Mouse (Mus musculus) v-Abl transformed pro-B cells (cell line): ENCODE results near the gene Tnrc6c.

Experiments
- in situ Hi-C, 2 experiments: fragments of 400-800 bp; cut with MboI; formaldehyde crosslinking; loops; one replicate each; pipeline ENCODE4 v1.15.1; 2025; ENCODE audit not compliant: unreplicated experiment in 2 of 2

The Tnrc6c gene

GRCm38 (mm10) chr11:117761801-117762200 lies 107.7 kb downstream of the Tnrc6c start:
- in situ Hi-C loops, result no loop called here

DNA sequence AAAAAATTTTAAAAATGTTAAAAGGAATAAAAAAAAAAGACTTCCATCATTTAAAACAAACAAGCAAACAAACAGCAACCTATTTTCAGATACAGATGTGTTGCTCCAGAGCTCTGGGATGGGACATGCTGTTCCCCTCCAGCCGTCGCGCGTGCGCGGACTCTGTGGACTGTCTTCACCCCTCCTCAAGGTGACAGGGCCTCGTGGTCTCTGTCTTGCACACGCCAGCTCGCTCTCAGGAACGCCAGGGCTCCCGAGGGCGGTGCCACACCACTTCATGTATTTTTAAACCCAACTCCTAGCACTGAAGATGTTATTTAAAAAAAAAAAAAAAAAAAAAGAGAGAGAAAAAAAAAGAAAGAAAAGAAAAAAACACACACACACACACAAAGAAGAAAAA lies 108.2 kb downstream of the Tnrc6c start:
- in situ Hi-C loops, result no loop called here

DNA sequence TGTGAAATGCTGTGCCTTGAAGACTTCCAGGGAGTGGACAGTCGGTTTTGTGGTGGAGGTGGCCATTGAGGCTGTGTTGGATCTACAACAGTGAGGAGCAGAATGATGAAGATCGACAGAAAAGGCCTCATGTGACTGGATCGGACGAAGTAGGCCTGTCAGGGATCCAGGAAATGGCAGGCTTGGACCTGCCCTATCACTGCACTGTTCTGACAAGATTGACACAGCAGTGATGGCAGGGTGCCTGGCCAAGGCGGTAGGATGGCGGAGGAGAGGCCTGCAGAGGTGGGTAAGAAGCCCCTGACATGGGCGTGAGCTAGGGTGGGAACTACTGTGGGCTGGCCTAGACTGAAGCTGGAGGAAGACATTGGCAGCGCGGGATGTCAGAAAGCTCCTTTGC lies 110.2 kb downstream of the Tnrc6c start:
- in situ Hi-C loops, result no loop called here

DNA sequence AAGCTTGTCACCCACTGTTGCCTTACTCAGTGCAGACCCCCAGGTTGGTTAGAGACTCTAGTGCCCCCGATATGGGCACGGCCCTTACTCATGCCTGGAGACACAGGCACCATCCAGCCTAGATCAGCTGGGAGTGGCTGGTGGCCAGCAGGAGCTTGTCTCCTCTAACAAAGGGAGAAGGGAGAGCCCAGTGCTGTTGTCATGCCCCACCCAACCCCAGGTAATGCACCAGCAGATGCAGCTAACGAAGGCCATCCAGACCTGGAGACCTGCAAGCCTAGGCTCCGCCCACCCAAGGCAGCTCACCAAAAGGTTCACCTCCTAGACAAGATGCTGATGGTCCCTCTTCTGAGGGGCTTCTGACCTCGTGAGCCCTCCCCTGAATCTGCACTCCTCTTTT lies 111.3 kb downstream of the Tnrc6c start:
- in situ Hi-C loops, result no loop called here

- in situ Hi-C loops, result no loop called here
Measured at GRCm38 (mm10) chr11:117766275-117766674, 112.2 kb downstream of the Tnrc6c start.

DNA sequence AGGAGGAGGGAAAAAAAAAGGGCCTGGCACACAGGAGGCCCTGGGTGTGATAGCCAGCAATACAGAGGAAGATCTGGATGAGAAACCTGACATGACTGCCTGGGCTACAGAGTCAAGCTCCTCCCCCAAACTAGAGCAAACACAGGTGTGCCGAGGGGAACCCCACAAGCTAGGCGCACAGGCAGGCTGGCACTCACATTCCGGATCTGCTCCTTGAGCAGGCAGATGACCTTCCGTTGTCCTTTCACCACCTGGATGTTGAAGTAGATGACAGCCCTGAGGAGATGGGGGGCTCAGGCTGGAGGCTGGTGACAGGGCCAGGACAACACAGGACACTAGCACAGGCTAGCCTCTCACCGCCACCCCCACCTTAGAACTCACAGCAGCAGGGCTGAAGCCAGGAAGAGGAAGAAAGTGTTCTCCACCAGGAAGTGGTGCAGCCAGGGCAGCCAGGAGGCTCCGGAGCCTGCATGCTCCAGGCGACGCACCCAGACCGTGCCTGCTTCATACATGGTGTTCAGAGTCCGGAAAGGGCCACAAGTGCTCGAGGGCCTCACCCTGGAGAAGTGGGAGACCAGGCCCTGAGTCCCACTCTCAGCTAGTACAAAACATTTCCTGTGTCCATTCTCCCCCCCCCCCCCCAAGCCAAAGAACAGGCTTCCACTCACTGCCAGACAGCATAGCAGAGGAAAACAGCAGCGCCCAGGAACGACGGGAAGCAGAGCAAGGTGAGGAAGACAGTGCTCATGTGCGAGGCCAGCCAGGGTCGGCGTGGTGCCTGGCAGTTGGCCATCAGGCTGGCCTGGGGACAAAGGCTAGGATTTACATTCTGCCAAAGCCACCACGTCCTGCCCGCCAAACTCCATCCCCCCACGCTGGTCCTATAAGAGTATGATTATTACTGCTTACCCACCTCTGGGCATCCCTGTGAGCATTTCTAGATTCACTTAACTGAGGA lies 114.9 kb downstream of the Tnrc6c start:
- in situ Hi-C loops, result no loop called here

DNA sequence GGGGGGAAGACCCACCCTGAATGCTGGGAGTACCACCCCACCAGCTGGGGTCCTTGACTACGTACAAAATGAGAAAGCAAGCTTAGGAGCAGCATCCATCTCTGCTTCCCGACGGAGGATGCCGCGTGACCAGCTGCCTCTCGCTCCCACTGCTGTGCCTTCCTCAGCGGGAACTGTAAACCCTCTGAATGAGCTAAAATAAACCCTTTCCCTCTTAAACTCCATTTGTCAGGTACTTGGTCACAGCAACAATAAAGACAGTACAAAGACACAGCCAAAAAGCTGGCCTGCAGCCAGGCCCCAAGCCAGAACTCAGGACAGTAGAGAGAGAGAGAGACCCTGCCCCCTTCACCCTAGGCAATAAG lies 115.6 kb downstream of the Tnrc6c start:
- in situ Hi-C loops, result no loop called here

- in situ Hi-C loops, result no loop called here
Measured at GRCm38 (mm10) chr11:117770407-117770806, 116.3 kb downstream of the Tnrc6c start.

- in situ Hi-C loops, result no loop called here
Measured at GRCm38 (mm10) chr11:117772352-117772751, 118.3 kb downstream of the Tnrc6c start.

GRCm38 (mm10) chr11:117774925-117775324 lies 120.8 kb downstream of the Tnrc6c start:
- in situ Hi-C loops, result no loop called here

DNA sequence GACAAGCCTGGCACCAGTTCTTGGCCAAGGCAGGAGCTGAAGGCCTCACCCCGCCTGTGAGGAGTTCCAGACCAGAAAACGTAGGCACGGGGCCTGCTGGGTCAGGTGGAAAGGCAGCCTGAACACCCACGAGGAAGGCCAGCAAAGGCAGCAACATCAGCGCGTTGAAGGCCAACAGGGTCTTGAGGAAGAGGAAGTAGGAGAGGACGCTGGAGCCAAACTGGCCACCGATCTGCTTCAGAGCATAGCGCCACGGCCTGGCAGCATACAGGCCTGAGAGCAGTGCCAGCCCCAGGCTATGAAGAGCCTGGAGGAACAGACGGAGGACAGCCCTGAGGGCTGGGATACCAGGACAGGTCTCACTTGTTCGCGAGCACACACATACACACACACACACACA lies 121.5 kb downstream of the Tnrc6c start:
- in situ Hi-C loops, result no loop called here

DNA sequence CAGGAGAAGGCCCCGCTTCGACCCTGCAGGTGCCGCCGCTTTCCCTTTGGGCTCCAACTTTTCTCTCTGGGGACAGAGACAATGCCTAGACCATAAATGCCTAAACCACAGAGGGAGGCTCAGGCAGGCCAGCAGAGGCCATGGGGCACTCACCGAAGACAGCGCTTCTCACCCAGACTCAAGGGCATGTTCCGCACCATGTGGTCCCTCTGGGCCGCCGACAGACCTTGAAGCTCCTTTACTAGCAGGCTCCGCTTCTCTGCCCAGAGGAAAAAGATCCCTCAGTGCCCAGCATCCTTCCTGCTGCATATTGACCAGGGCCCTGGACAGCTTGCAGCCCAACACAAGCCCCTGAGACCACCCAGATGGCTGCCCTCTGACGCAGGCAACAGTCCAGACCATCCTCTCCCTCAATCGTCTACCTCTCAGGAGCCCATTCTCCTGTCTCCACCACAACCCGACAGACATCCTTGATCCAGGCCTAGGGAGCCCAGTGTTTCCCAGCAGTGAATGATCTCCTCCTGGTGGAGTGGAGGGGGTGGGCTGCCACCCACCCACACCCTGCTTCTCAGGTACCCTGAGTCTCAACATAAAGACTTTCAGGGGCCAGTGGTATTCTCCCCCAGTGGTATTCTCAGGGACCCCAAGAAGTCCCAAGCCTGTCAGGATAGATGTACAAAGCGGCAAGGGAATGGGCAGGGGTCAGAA lies 122.2 kb downstream of the Tnrc6c start:
- in situ Hi-C loops, result no loop called here

DNA sequence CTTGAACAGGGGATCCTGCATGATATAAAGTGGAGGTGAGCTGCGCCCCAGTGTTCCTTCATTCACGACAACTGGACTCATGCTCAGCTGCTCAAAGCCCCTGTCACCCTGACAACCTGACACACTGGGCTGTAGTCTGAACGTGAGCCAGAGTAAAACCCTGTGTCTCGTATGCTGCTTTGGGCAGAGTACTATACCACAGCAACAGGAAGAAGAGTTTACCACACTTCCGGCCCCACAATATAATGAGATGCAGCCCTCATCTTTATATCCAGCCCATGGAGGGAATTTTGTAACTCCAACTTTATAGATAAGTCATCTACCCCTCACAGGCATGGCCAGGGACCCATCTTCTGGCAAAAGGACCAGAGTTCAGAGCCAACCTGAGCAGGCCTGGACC lies 123.0 kb downstream of the Tnrc6c start:
- in situ Hi-C loops, result no loop called here

GRCm38 (mm10) chr11:117778031-117778430 lies 123.9 kb downstream of the Tnrc6c start:
- in situ Hi-C loops, result no loop called here

DNA sequence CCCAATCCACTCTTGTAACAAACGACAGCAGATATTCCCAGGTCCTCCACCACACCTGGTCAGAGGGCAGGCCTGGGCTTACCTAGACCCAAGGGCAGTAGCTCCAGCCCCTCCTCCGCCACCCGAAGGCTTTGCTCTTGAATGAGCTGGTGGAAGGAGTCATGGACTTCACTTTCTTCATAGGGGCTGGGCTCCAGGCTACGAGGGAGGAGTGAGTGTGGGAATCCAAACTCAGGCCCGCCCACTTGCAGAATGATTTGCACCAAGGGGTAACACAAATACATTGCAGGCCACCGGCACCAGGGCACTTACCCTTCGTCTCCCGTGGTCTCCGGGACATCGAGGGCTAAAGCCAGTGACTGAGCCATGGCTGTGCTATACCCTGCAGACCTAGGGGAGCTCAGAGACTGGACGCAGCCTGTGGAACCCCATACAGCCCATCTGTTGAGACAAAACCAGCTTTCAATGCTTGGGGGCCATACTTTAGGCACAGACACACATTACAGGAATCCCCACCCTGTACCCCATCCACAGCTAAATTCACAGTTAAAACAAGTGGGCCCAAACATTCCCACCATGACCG lies 124.9 kb downstream of the Tnrc6c start:
- in situ Hi-C loops, result no loop called here

DNA sequence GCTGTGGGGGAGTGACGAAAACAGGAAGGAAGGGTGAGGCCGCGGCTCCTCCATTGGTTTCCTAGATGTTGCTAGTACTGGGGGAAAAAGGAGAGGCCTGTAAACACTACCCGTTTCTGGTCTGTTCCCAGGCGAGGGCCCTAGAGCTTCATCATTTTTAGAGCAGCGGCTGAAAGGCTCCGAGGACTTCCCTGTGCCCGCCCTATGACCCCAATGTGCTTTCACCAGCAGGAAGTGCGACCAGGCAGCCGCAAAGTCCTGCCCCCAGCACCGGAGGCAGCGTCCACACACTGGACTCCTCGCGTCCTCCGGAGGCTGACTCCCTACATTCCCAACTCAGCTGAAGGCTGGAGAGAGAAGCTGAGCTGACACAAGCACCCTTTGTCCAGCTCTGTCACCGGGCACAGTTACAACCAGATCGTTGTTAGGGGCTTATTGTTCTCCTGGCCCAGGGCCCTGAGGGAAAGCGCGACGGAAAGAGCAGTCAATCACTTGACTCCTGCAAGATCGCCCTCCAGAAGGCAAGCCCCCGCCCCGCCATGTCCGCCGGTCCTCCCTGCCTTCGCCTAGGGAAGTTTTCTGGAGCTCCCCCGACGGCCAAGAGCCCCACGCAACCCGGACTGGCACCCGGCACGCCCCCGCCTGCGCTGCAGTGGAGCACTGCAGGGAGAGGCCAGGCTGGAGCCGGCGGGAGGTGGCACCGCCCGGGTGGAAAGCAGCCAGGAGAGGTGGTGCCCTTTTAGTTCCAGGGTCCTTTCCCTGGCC lies 125.5 kb downstream of the Tnrc6c start:
- in situ Hi-C loops, result no loop called here

DNA sequence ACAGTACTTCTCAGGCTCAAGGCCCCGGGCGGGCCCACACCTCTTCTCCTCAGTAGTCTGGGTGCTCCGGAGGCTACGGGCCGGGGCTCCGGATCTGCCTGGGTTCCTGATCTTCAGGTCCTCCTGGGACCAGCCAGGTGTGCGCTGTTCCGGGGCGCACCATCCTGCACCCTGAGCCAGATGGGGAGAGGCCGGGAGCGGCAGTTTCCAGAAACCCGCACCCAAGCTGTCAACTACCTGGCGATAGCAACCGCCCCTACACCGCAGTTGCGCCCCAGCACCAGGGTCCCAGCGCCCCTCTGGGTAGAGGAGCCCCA lies 126.1 kb downstream of the Tnrc6c start:
- in situ Hi-C loops, result no loop called here

DNA sequence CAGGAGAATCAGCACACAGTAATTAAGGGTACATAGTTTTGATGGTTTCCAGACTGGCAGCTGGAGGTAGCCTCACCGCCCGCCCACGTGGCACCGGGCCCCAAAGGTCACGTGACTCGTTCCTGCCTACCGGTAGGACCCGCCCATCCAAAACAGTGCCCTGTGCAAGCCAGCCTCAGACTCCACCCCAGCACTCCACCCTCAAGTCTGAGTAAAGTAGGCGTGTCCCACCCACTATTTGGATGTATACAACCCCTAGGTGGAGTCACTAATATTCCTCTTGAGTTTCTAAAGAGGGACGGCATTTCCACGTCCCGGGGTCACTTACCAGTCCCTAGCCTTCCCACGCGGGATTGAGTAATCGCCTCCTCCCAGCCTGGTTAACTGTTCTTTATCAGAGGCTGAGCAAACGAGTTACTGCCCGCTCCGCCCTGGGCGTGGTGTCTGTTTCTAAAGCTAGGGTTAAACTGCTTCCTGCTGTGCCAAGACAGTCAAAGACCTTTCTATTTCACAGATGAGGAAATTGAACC lies 126.6 kb downstream of the Tnrc6c start:
- in situ Hi-C loops, result no loop called here

- in situ Hi-C loops, result no loop called here
Measured at GRCm38 (mm10) chr11:117781199-117781821, 127.2 kb downstream of the Tnrc6c start.

DNA sequence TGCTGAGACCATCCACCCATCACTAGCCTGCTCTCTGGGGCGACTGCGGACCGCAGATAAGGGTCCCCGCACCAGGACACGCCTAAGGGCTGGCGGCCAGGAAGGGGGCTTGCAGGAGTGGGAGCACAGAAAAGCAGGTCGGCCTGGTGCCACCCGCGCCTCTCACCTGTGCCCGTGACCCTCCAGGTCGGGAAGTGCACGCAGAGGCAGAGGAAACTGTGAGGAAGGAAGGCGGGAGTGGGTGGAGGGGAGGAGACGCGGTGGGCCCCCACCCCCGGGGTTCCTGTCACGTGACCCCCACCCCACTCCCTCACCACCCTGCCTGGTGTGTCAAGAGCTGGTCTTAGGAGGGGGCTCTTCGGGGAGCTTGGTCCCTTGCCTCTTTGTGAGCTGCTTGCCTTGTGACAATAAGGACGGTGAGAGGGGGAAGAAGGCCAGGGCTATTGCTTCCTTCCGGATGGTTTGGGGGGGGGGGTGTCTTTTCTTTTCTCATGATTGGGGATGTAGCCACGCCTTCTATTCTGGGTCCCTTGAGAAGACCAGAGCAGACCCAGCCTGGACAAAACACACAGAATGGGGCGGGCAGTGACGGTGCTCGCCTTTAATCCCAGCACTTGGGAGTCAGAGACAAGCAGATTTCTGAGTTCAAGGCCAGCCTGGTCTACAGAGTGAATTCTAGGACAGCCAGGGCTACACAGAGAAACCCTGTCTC lies 128.1 kb downstream of the Tnrc6c start, which contains the start of the genes Tmc8 and Tmc6:
Gene Tmc8 (plus strand): TSS at position 84 of the 712 bp plus-strand sequence.
Gene Tmc6 (minus strand): TSS at position 206 of the 712 bp plus-strand sequence.
- in situ Hi-C loops, result no loop called here
